Mouse (Mus musculus): ENCODE data around the gene Mettl15.

DNA sequence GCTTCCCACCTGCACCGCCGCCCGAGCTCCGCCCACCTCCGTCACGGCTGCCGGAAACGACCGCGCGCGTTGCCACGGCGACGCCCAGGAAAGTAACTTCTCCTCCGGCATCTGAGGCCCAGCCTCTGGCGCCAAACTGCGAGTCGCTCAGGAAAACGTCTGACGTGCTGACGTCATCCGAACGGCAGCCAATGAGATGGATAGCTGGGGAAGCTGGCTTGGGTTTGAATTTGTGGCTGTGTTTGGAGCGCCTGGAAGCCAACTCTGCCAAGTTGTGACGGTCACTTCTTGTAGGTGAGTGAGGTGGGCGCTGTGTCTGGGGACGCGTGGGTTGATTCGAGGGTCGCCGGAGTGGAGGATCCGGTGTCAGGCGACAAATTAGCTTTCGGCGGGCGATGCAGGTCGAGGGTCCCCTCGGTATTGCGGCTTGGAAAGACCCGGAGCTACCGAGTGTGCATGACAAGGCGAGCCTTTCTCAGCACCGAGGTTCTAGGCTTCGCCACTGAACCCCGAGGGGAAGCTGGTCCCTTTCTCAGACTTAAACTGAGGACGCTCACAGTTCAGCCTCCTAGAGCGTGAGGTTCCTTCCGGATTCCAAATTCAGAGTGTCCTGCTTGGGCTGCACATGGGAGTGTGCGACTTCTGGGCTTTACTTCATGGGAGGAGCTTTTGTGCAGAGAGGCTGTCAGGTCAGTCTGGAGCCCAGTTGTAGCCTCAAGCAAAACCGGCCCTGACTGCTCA is at the start of gene Mettl15, which contains the start of gene Kif18a:
- TF ChIP-seq CTCF (IDR thresholded peaks at IDR 0.05; ENCODE audit: low read depth), result no peak
- TF ChIP-seq EP300 (IDR thresholded peaks at IDR 0.05; ENCODE audit: low read depth), result no peak

Measured in heart, postnatal 0 days (tissue).